Mouse (Mus musculus) urinary bladder, adult 18-20 months (tissue): ENCODE measurements around the gene Acad12.

Experiments
- DNase-seq, 2 experiments: peaks; one replicate each; pipeline ENCODE4 v3.0.0; 2022; ENCODE audit warnings: low spot score in 2 of 2, mixed read lengths in 2 of 2

Gene Acad12

DNA sequence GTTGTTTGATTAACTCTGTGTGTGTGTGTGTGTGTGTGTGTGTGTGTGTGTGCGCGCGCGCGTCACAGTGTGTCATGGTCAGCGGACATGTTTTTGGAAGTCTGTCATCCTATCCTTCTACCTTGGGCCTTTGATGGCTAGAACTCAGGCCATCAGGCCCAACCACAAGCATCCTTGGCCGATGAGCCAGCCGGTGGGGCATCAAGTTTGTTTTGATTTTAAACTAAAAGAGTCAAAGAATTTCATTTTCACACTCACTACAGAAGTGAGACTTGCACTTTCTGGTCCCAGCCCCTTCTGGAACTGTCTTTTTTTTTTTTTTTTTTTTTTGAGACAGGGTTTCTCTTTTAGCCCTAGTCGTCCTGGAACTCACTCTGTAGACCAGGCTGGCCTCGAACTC is 33.7 kb downstream of the Acad12 start:
- no peak for DNase-seq

DNA sequence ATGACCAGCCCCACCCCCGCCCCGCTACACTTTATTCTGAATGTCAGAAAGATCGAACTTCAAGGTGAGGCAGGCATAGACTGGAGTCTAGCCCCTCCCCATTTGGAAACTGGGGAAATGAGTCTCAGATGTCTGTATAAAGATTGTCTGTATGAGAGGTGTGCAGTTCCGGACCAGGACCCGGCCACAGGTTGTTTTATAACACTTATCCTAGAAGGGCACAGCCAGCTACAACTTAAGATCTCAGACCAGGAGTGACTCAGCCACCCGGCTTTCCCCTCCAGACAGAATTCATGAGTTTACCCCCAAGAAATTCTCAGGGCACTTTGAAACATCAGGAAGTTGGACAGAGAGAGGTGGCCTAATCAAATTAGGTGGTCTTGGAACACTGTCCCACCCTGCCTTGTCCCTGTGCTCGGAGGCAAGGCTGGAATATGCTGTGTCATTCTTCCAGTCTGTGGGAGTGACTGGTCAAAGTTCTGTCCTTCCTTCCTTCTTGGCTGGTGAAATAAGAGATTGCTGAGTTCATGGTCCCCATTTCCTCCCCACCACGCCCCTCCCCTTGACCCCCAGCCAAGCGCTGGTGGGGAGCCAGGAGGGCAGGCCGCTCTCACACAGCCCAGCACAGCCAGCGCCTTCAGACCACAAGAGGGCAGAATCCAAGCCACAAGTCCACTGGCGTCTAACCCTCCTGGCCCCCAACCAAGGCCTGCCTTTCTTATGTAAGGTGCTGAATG is 34.8 kb downstream of the Acad12 start:
- peak; percentile 71 to 90 for DNase-seq

DNA sequence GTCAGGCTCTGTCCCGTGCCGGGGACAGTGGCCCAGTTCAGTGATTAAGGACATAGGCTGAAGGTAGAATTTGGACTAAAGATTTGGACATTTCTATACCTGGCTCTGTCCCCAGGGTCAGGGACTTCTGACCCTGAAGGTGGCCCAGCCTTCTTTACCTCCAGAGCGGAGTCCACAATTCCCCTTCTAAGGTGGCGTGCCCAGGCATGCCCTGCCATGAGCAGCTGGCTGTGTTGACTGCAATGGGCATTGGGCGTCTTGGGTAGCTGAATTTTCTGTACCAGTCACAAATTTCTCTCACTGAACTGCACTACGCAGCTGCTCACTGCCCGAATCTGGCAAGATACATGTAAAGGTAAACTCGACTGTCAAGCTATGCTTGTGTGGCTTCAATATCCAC is 36.8 kb downstream of the Acad12 start:
- DNase-seq = no peak

DNA sequence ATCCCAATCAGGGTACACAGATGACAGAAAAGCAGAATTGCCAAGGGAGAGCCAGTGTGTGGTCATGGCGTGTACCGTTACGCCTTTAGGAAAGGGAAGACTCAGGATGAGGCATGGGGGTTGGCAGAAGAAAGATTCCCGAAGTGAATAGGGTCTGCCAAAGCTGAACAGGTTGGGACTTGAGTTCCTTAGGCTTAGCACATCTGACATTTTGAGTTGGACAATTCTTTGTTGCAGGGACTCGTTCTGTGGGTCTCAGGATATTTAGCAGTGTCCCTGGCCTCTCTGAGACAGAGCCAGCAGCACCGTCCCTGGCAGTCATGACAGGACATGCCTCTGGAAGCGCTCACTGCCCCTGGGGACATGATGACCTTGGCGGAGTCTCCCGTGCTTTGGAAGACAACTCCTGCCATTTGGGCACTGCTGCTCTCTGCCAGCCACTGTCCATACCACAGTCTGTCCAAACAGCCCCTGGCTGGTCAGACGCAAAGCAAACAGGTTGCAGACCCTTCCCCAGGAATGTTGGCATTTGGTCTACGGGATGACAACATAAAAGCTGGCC is 41.7 kb downstream of the Acad12 start:
- no peak for DNase-seq

DNA sequence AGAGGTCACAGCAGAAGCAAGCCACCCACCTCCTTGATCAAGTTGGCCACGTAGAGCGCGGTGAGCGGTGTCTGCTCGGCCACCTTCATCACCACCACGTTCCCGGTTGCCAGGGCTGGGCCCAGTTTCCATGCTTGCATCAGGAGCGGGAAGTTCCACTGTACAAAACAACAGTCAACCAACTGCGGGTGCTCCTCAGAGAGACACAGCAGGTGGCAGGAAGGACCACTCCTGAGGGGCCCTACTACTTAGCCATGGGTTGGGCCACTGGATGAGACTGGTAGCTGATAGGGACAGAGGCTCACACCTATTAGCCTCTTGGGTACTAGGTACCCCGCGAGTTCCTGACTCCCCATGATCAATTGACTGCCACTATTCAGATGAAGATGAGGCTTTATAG is 42.9 kb downstream of the Acad12 start:
- DNase-seq = no peak

DNA sequence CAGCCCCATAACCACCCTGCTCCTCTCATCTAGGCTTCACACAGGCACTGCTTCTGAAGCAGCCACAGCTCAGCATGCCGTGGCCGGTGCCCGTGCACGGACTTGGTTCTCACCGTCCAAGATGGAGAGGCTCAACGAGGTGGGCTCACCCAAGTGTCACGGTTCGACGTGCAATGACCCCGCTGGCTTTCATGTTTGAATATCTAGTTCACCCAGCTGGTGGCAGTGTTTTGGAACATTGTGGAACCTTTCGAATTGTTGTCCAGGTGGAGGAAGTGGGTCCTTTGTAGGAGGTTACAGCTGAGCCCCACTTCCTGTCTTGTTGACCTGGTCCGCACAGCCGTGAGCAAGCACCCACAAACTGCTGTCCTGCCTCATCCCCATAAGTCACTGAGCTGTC is 44.6 kb downstream of the Acad12 start:
- no peak for DNase-seq

DNA sequence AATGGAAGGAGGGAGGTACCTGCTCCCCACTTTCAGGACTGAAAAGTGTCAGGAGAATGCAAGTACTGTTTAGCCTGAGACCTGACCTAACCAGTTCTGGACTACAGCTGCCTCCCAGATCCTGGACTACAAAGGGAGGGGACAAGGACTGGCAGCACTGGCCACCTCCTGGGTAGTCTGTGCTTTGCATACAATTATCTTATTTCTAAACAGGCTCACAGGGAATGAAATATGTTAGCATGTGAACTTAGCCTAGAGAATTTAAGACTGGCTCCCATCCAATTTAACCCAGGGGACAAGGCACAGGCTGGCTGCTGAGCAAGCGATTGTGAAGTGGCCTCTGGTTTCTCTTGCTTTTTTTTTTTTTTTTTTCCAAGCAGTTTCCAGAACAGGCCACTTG is 48.0 kb downstream of the Acad12 start:
- DNase-seq = no peak

DNA sequence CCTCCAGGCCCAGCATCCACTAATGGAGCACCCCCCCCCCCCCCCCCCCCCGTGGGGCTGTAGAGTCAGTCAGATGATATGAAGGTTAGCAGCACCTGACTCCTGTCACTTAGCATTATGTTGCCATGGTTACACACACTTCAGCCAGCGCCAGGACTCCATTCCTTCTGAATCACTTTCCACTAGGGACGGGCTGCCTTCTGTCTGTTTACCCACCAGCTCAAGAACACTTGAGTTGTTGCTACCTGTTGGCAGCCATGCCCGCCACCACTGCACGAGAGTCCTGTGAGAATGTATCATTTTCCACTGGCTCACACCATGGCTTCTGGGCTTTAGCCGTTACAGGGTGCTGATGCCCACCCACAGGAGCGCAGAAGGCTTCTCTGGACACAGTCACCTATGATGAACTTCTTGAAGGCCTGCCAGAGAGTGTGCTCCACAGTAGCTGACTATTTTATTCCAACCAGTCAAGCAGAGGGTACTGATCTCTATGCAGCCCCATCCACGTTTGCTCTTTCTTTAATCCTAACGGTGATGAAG is 48.8 kb downstream of the Acad12 start:
- no peak for DNase-seq

DNA sequence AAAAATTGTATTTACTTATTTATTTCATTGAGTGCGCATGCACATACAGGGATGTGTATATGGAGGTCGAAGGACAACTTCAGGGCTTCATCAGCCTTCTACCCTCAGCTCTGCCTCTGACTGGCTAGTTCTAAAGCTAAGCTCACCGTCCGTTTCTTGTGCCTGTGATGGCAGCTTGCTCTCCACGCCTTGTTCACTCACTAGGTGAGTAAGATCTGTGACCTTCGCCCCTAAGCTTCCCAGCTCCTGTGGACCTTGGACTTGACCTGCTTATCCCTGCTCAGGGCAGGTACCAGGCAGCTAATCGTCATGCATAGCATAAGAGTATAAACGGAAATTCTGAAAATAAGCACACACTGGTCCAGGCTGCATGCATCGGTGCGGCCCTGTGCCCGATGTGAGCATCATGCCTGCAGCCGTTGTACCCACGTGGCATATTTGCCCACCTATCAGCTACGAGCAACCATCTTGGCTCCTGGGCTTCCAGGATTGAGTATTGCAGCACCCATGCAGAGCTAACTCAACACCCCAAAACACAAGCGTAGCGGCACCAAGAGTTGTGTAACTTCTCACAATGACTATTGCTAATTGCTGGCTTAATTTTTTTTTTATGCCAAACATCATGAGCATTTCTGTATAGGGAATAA is 52.6 kb downstream of the Acad12 start:
- no peak for DNase-seq

DNA sequence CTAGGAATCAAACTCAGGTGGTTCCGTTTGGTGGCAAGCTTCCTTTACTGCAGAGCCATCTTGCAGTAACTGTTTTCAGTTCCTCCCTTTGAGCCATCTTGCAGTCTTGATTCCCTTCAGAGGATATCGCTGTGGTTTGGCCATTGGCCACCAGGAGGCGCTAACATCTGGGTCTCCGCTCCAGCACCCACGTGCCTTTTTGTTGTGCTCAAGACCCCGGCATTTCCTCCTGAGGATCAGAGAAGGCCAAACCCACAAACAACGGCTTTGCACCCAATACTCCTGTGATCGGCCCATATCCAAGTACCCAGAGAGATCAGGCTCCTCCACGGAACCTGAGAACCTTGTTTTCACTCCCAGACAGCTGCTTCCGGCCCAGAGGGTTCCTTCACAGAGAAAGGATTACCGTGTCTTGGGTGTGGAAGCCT is 54.3 kb downstream of the Acad12 start:
- DNase-seq = peak; percentile 77 to 81

DNA sequence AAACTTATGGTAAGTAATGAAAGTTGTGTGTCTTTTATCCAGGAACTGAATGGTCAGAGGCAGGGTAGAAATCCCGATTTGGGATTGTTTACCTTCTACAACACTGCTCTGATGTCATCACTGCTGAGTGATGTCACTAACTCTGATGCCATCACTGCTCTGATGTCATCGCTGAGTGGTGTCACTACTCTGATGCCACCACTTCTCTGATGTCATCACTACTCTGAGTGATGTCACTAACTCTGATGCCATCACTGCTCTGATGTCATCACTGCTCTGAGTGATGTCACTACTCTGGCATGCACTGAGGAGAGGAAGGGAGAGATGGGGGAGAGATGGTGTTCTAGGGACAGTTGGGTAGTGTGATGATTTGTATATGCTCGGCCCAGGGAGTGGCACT is 56.3 kb downstream of the Acad12 start:
- no peak for DNase-seq

DNA sequence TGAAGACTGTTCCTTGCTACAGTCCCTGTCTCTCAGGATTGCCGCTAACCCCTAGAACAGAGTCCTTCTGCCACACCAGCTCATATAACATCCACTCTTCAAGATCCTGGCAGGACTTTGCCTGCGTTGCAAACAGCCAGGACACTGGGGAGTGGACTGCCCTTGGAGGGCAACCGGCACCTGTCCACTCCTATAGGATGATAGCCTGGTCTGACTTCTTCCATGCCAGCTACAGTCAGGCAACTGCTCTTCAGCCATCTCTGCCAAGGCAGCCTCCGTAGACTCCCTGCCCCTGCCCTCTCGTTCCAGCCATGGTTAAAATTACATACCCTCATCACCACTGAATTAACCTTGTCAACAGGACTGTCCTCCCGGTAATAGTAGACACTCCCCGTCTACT is 69.5 kb downstream of the Acad12 start:
- DNase-seq = no peak

DNA sequence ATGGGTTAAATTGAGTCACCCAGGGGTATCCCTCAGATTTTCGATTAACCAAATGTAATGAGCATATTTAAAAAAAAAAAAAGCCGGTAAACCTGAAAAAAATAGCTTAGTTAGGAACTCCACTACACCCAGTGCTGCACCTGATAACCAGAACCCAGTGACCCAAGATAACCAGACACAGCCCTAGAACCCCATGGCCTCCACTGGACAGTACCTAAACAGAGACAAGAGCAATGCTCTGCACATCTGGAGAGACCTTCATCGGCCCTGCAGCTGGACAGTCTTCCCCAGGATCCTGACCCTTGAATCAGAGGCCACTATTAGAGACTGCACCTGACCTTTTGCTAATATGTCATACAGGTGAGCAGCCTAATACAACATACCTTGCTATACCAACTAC is 71.7 kb downstream of the Acad12 start:
- DNase-seq = no peak
